Mouse (Mus musculus) kidney, postnatal 25 days (tissue): ENCODE results near the gene Copz1.

ENCODE experiments used
- DNase-seq, 2 experiments: peaks; one replicate each; pipeline ENCODE4 v3.0.0; 2021; ENCODE audit warnings: mixed read lengths in 2 of 2

Gene Copz1

DNA sequence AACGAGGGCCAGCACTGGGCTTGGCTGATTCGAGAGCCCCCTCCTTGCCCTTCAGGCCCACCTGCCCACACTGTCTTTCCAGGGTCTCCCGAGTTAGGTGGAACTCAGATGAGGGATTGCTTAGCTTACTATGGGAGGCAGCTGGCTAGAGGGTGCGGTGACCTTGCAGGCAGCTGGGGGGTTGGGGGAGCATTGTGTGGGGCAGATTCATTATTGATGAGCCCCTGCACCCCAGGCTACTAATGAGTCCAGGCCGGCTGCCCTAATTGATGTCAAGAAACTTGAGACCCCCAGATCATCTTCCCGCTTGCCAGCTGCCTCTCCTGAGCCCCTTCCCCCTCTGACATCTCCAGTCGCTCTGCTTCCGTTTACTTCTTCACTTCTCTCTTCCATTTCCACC, 69.0 kb downstream of the Copz1 start:
- DNase-seq, result no peak

DNA sequence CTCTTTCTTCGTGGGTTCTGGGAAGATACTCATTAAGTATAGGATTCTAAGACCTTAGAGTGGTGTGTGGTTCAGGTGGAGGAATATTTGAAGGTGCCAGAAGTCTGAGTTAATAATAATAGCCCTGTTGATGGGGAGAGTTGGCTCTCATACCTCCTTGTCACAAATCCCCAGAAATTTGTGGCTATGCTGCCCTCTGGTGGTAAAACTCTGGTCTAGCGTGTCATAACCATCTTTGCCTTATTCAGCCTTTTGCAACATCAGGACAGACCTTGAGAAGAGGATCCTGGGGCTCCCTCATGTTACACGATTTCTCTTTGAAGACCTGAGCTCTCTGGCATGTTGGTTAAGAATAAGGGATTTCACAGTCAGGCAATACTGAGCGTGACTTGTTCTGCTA, 69.9 kb downstream of the Copz1 start:
- DNase-seq, result peak; percentile 66 to 76

GRCm38 (mm10) chr15:103343008-103343407, 70.5 kb downstream of the Copz1 start:
- no peak for DNase-seq

DNA sequence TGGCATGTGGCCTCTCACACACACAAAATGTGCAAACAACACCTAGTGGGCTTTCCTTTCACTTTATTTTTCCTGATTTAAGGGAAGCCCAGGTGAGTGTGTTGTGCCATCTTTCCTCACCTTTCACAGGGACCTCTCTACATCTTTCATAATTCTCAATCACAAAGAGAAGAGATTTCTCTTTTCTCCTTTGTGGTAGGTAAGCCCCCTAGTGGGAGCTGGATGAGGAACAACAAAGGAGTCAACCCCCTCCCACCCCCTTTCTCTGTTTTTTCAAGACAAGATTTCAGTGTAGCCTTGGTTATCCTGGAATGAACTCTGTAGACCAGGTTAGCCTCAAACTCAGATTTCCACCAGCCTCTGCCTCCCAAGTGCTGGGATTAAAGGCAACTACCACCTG, 71.0 kb downstream of the Copz1 start:
- DNase-seq, result no peak

DNA sequence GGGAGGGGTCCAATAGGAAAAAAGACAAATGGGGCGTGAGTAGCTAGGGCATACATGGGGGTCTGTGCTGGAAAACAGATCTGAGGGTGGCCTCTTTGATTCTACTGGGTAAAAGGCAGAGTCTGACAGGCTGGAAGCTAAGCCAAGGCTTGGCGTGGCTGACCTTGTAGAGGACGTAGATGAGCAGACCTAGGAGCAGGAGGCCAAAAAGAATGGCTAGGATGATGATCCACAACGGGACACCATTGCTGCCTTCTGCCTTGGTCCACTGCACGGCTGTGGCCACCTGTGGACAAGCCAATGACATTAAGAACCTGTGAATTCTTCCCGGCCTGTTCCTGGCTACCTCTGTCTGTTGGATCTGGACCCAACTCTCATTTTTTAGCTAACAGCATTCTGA, 73.3 kb downstream of the Copz1 start:
- DNase-seq, result no peak

DNA sequence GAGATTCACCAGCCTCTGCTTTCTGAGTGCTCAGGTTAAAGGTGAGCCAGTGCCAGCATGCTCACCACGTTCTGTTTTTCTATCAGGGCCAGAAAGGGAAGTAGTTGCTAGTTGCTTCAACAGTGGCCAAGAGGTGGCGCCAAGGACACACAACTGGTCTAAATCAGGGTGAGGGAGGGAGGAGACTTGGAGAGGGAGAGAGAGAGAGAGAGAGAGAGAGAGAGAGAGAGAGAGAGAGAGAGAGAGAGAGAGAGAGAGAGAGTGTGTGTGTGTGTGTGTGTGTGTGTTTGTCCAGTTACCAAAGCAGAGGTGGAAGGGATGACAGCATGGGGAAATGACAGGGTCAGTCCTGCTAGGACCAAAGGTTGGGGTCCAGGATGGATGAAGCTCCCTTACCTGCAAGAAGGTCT, 74.8 kb downstream of the Copz1 start:
- DNase-seq, result peak; percentile 82 to 84
